Mouse (Mus musculus) spleen, adult 2 months (tissue): ENCODE data around the gene Msx3. TPM values are rescaled to one million over a fixed set of nuclear protein-coding genes. Genes with fewer than 3 reads are reported as not detected.

Experiments
- DNase-seq, 2 experiments: peaks; one replicate each; pipeline versions ENCODE4 v3.0.0 to v3.0.0-alpha.2; 2012 to 2021; ENCODE audit warnings: low spot score in 2 of 2, low read depth in 1 of 2
- H3K27ac ChIP-seq: fragments of 200-500 bp; 2 replicates; pipeline ENCODE4 v1.5.1; 2012; ENCODE audit warnings: low read length, inconsistent platforms; ENCODE audit not compliant: insufficient read depth
- H3K27me3 ChIP-seq: fragments of 200-500 bp; 2 replicates; pipeline ENCODE4 v1.6.1; 2012; ENCODE audit warnings: mild to moderate bottlenecking, moderate library complexity, low read length, inconsistent platforms; ENCODE audit not compliant: control insufficient read depth, insufficient read depth
- H3K36me3 ChIP-seq: fragments of 200-500 bp; 2 replicates; pipeline ENCODE4 v1.6.1; 2012; ENCODE audit warnings: mild to moderate bottlenecking, low read length, inconsistent platforms; ENCODE audit not compliant: control insufficient read depth, insufficient read depth
- H3K4me1 ChIP-seq: fragments of 200-500 bp; 2 replicates; pipeline ENCODE4 v1.6.1; 2011; ENCODE audit warnings: inconsistent platforms; ENCODE audit not compliant: control insufficient read depth, insufficient read depth, insufficient read length
- H3K4me3 ChIP-seq: fragments of 200-500 bp; 2 replicates; pipeline ENCODE4 v1.5.1; 2011; ENCODE audit warnings: mild to moderate bottlenecking, inconsistent platforms; ENCODE audit not compliant: insufficient read depth, insufficient read length; ENCODE audit errors: extremely low read depth
- CTCF ChIP-seq: fragments of 200-500 bp; IDR thresholded peaks from 2 replicates; pipeline ENCODE4 v1.5.1; 2011; ENCODE audit warnings: mild to moderate bottlenecking, inconsistent platforms; ENCODE audit not compliant: insufficient read depth, insufficient read length, insufficient replicate concordance; ENCODE audit errors: extremely low read depth
- POLR2A ChIP-seq: fragments of 200-500 bp; IDR thresholded peaks from 2 replicates; pipeline ENCODE4 v1.6.1; 2011; ENCODE audit warnings: low read depth, low read length, inconsistent platforms
- WGBS: fragments of 180-500 bp; shearing (Covaris S2); methylation state at CpG from one replicate; pipeline ENCODE4 v1.1.7; 2018; 5-methylcytosine and 5-hydroxymethylcytosine counted together
- polyA plus RNA-seq: library from polyadenylated mRNA; depleted of rRNA; stranded (reverse); fragments of >200 nt; gene quantifications from 2 replicates; pipeline ENCODE4 v1.2.3, GENCODE M21; 2012; rRNA removed

The Msx3 gene
- not detected in 2 replicates for polyA plus RNA-seq

DNA sequence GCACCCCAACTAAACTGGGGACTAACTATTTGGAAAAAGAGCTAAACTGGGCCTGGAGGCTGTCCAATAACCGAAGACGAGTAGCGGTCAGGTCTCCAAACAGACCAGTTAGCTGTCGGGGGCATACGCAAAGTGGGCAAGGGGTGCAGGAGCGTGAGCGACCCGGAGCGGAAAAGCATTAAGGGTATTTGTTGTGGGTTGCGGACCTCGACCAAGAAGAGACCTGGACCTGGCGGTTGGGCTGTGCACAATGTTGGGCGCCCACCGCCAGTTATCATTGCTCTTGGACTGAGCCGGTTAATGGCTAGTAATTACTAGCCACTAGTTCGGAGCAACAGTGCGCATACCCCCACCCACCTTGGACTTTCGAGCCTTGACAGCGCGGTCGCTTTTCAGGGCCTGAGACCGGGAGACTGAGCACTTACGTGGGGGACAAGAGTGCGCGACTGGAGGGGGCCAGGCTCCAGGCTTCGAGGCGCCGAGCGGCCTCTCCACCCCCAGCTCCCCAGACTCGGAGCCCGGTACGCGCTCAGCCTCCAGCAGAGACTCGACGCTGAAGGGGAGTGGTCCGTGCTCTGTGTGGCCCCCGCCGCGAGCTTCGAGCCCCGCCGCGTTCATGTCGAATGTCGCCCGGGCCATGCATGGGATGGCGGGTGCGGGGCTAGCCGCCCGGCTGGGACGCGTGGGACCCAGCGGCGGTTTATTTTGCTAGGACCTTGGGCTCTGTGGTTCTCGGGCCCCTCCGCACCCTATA is at the start of gene Msx3:
Msx3 (minus strand) TSS at position 729 of the 754 bp plus-strand sequence.
- no peak for DNase-seq
- Histone ChIP-seq H3K4me1 (peaks cover 12% of the 10 kb centered on the region; the same call in 1 of the 2 replicates), H3K4me3 (peak within 1 kb of the TSS; percentile 48; the same call in 1 of the 2 replicates), H3K36me3 (no peaks in the 10 kb centered on the region), H3K27ac (no peak within 1 kb of the TSS), H3K27me3 (peaks cover 10% of the 10 kb centered on the region)
- TF ChIP-seq CTCF (no peak), POLR2A (no peak)
- WGBS = 3% methylated on average over 56 of the region's 56 CpGs

DNA sequence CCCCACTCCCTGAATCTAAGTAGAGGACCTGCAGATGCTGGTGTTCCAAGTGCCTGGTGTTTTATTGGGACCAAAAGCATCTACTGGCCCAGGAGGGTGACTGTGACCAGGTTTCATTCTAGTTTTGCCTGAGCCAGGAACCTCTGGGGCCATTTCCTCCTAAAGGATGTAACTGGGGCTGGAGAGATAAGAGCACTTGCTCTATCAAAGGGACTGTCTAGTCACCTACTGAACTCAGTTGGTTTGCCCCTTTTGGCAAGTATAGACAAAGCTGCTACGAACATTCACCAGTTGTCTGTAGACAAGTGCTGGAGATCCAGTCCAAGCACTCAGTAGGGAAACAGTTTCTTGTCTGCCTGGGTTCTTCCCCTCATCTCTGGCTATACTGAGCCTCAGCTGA is 49.6 kb upstream of the Msx3 start:
- H3K4me3 ChIP-seq = no peak overlapping the region
- no peak overlapping the region for H3K27ac ChIP-seq
- H3K36me3 ChIP-seq = no peaks in the 10 kb centered on the region
- H3K27me3 ChIP-seq = no peaks in the 10 kb centered on the region
- 79% methylated on average over 1 of the region's 1 CpGs for WGBS
- DNase-seq = no peak
- H3K4me1 ChIP-seq = peaks cover 3% of the 10 kb centered on the region; the same call in 1 of the 2 replicates
- TF ChIP-seq POLR2A (no peak), CTCF (no peak)

DNA sequence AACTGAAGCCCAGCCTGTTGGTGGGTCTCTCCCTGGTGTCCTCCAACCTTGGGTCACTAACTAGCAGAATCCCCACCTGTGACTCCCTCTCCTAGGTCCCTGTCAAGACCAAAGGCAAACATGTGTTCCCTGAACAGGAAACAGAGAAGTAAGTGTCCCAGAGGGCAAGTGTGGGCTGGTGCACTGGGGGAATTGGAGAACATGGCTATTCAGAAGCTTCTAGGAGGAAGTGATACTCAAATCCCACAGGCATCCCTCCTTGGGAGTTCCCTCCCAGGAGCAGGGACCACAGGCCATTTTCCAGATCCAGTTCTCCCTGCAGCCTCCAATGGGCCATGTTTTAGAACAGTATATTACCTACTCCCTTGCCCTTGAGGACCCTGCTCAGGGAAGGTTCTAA is 47.2 kb upstream of the Msx3 start:
- H3K4me1 ChIP-seq = no peaks in the 10 kb centered on the region
- H3K27ac ChIP-seq = no peak overlapping the region
- H3K27me3 ChIP-seq = no peaks in the 10 kb centered on the region
- no peak for TF ChIP-seq POLR2A
- no peak for TF ChIP-seq CTCF
- H3K4me3 ChIP-seq = no peak overlapping the region
- H3K36me3 ChIP-seq = no peaks in the 10 kb centered on the region
- DNase-seq = no peak

DNA sequence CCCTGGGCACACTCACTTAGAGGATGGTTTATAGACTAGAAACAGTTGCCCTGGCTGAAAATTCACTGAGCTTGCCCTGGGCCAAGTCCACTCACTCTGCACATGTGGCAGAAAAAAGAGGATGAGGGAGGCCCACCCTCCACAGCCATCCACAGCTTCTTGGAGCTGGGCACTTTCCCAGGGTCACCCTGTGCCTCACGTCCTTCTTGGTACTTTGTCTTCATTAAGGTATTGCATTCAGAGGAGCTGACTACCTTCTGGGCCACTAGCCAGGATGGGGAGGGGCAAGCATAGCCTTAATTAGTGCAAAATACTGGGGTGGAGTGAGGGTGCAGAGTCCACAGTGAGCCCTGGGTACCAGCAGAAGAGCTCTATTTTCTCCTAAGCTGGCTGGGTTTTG is 46.7 kb upstream of the Msx3 start:
- TF ChIP-seq POLR2A (no peak), CTCF (no peak)
- Histone ChIP-seq H3K27ac (no peak overlapping the region), H3K36me3 (no peaks in the 10 kb centered on the region), H3K4me1 (no peaks in the 10 kb centered on the region), H3K27me3 (no peaks in the 10 kb centered on the region), H3K4me3 (no peak overlapping the region)
- 52% methylated on average over 1 of the region's 1 CpGs for WGBS
- DNase-seq = no peak

DNA sequence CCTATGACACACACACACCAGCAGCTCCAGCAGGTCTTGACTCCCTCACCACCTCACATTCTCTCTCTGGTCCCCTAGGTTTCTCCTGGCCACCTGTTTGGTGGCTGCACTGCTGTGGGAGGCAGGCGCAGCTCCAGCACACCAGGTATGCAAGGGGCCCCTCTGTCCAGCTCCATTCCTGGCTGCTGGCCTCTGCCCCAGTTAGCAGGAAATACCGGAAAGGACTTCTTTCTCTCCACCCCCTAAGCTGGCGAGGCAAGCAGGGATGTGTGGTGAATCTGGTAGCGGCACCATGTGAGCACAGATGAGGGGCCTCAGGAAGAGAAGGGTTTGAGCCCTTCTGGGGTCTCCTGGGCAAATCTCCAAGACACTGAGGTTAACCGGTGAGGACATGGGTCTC is 46.1 kb upstream of the Msx3 start:
- Histone ChIP-seq H3K4me1 (no peaks in the 10 kb centered on the region), H3K36me3 (no peaks in the 10 kb centered on the region), H3K4me3 (no peak overlapping the region), H3K27me3 (no peaks in the 10 kb centered on the region), H3K27ac (no peak overlapping the region)
- no peak for TF ChIP-seq POLR2A
- WGBS = 57% methylated on average over 5 of the region's 5 CpGs
- DNase-seq = no peak

DNA sequence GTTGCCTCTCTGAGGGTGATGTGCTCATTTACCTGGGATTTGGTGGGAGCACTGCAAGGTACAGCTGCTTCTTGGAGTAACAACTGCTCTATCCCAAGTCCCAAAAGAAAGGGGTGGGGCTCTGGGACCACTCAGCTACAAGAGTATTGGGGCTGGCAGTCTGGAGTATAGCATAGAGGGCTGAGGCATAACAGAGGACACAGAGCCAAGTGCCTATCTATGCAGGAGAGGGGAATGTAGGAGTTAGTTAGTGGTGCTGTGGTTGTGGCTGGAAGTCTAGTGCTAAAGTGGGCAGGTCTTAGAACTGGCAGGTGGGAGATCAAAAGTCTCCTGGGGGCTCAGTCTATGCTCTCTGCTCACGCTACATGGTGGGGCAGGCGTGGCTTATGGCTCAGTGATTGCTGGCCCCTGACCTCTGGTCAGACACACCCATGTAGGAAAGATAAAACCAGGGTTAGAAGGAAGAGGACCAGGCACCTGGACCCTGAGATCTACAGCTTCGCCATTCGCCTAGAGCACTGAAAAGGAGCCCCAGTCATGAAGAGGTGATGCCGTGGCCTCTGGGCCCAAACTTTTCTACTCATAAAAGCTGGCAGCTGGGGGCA is 44.1 kb upstream of the Msx3 start, which contains the start of gene Prap1:
Prap1 (plus strand) TSS at position 472 of the 605 bp plus-strand sequence.
- no peaks in the 10 kb centered on the region for H3K4me1 ChIP-seq
- H3K27me3 ChIP-seq = no peaks in the 10 kb centered on the region
- DNase-seq = no peak
- no peak within 1 kb of the TSS for H3K27ac ChIP-seq
- H3K4me3 ChIP-seq = no peak within 1 kb of the TSS
- H3K36me3 ChIP-seq = no peaks in the 10 kb centered on the region
- TF ChIP-seq POLR2A (no peak), CTCF (no peak)
- WGBS = 80% methylated on average over 5 of the region's 5 CpGs

DNA sequence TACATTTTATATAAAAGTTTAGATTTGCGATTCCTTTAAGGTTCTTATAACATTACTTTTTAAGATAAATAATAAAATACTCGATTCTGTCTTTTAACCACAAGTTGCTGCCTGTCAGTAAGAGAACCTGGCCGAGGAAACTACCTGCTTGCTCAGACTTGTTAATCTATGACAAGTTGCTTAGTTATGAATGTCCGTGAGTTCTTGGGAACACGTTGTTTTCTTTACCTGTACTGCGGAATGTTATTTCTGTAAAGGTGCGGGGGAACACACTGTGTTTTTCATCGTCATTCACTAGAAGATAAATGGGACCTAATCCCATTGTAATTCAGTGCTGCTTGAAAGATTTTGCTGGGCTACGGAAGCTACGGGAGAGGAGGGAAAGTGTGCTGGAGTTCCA is 41.7 kb upstream of the Msx3 start:
- no peak for TF ChIP-seq CTCF
- TF ChIP-seq POLR2A = no peak
- WGBS = 88% methylated on average over 10 of the region's 10 CpGs
- no peak for DNase-seq

More for the DNA sequence above, 41.7 kb upstream of the Msx3 start:
- H3K27me3 ChIP-seq = no peaks in the 10 kb centered on the region
- no peak overlapping the region for H3K27ac ChIP-seq
- H3K36me3 ChIP-seq = no peaks in the 10 kb centered on the region
- H3K4me3 ChIP-seq = no peak overlapping the region
- H3K4me1 ChIP-seq = no peaks in the 10 kb centered on the region
